Mouse (Mus musculus) hindbrain, embryonic 16.5 days (tissue): ENCODE data around the gene Kazn. TPM values are rescaled to one million over a fixed set of nuclear protein-coding genes. Genes with fewer than 3 reads are reported as not detected.
A peak's percentile ranks its signal among the peaks of the same experiment; 100 is the strongest.

Experiments
- ATAC-seq: fragments of 200-750 bp; cut with Nextera tagmentation; 2 replicates; pipeline ENCODE4 v1.8.0; 2017; ENCODE audit warnings: moderate TSS enrichment, moderate library complexity
- H3K27ac ChIP-seq: fragments of 300-500 bp; sonication (generic); 2 replicates; pipeline ENCODE4 v1.5.1; 2014; ENCODE audit warnings: low read depth, mild to moderate bottlenecking, control low read depth, low read length, moderate library complexity
- H3K27me3 ChIP-seq: fragments of 300-500 bp; sonication (generic); replicated peaks from 2 replicates; pipeline ENCODE4 v1.6.1; 2014; ENCODE audit warnings: low read length; ENCODE audit not compliant: control insufficient read depth, insufficient read depth
- H3K36me3 ChIP-seq: fragments of 300-500 bp; sonication (generic); 2 replicates; pipeline ENCODE4 v1.6.1; 2014; ENCODE audit warnings: mild to moderate bottlenecking, low read length, moderate library complexity, mixed read lengths; ENCODE audit not compliant: control insufficient read depth, insufficient read depth
- H3K4me1 ChIP-seq: fragments of 300-500 bp; sonication (generic); 2 replicates; pipeline ENCODE4 v1.6.1; 2014; ENCODE audit warnings: low read depth, low read length; ENCODE audit not compliant: control insufficient read depth, insufficient read depth
- H3K4me2 ChIP-seq: fragments of 300-500 bp; sonication (generic); 2 replicates; pipeline ENCODE4 v1.6.1; 2014; ENCODE audit warnings: mild to moderate bottlenecking, low read length, control low read depth, moderate library complexity
- H3K4me3 ChIP-seq: fragments of 300-500 bp; sonication (generic); 2 replicates; pipeline ENCODE4 v1.5.1; 2014; ENCODE audit warnings: mild to moderate bottlenecking, low read length, control low read depth, moderate library complexity
- H3K9ac ChIP-seq: fragments of 300-500 bp; sonication (generic); 2 replicates; pipeline ENCODE4 v1.6.1; 2014; ENCODE audit warnings: low read depth, mild to moderate bottlenecking, control low read depth, low read length, moderate library complexity
- H3K9me3 ChIP-seq: fragments of 300-500 bp; sonication (generic); 2 replicates; pipeline ENCODE4 v1.6.1; 2014; ENCODE audit warnings: mild to moderate bottlenecking, low read length, moderate library complexity; ENCODE audit not compliant: control insufficient read depth
- WGBS: fragments of 180-500 bp; shearing (Covaris S2); extraction: QIAGEN DNeasy Blood & Tissue Kit; methylation state at CpG from one replicate; pipeline ENCODE4 v1.1.7; 2014; 5-methylcytosine and 5-hydroxymethylcytosine counted together
- polyA plus RNA-seq: library from polyadenylated mRNA; unstranded; fragments of >200 nt; fragmentation: Nextera tagmentation; extraction: Ambion mirVana; gene quantifications from 2 replicates; pipeline ENCODE4 v1.2.1, GENCODE M21; 2015

Gene Kazn
- polyA plus RNA-seq, 1 experiment from 2014 or later, result 26.4 TPM

GRCm38 (mm10) chr4:142179531-142179930 is 59.7 kb downstream of the Kazn start:
- H3K27me3 ChIP-seq, result no peaks in the 10 kb centered on the region
- H3K4me1 ChIP-seq, result peaks cover 6% of the 10 kb centered on the region
- peak overlapping the region; percentile 54; the same call in 1 of the 2 replicates for H3K27ac ChIP-seq
- no peak overlapping the region for H3K9ac ChIP-seq
- WGBS, result 48% methylated on average over 13 of the region's 13 CpGs
- 0 out of 2 replicates have a peak, but pooled peaks cover 2% of the 10 kb centered on the region for H3K36me3 ChIP-seq
- H3K4me2 ChIP-seq, result no peak overlapping the region
- peaks cover 3% of the 10 kb centered on the region; the same call in 1 of the 2 replicates for H3K9me3 ChIP-seq
- no peak overlapping the region for H3K4me3 ChIP-seq
- ATAC-seq, result peak; percentile 55; the same call in 1 of the 2 replicates

GRCm38 (mm10) chr4:142176732-142177131 is 62.5 kb downstream of the Kazn start:
- Histone ChIP-seq H3K9me3 (peaks cover 3% of the 10 kb centered on the region; the same call in 1 of the 2 replicates), H3K36me3 (0 out of 2 replicates have a peak, but pooled peaks cover 2% of the 10 kb centered on the region), H3K4me3 (no peak overlapping the region), H3K4me1 (peaks cover 13% of the 10 kb centered on the region), H3K27me3 (no peaks in the 10 kb centered on the region), H3K9ac (no peak overlapping the region), H3K27ac (no peak overlapping the region), H3K4me2 (no peak overlapping the region)
- ATAC-seq, result no peak
- WGBS, result 98% methylated on average over 3 of the region's 3 CpGs

- ATAC-seq, result no peak
- H3K27me3 ChIP-seq, result no peaks in the 10 kb centered on the region
- H3K9me3 ChIP-seq, result peaks cover 3% of the 10 kb centered on the region; the same call in 1 of the 2 replicates
- 32% methylated on average over 6 of the region's 6 CpGs for WGBS
- 0 out of 2 replicates have a peak, but pooled peaks cover 2% of the 10 kb centered on the region for H3K36me3 ChIP-seq
- H3K4me2 ChIP-seq, result no peak overlapping the region
- H3K9ac ChIP-seq, result no peak overlapping the region
- peaks cover 8% of the 10 kb centered on the region for H3K4me1 ChIP-seq
- no peak overlapping the region for H3K27ac ChIP-seq
- H3K4me3 ChIP-seq, result no peak overlapping the region
Observed at GRCm38 (mm10) chr4:142173981-142174485, 65.2 kb downstream of the Kazn start.

- Histone ChIP-seq H3K4me2 (no peak overlapping the region), H3K9me3 (peaks cover 3% of the 10 kb centered on the region; the same call in 1 of the 2 replicates), H3K4me3 (no peak overlapping the region), H3K27me3 (no peaks in the 10 kb centered on the region), H3K36me3 (0 out of 2 replicates have a peak, but pooled peaks cover 2% of the 10 kb centered on the region), H3K4me1 (peaks cover 8% of the 10 kb centered on the region), H3K9ac (no peak overlapping the region), H3K27ac (no peak overlapping the region)
- WGBS, result 79% methylated on average over 4 of the region's 4 CpGs
- no peak for ATAC-seq
Observed at GRCm38 (mm10) chr4:142172942-142173341, 66.3 kb downstream of the Kazn start.

GRCm38 (mm10) chr4:142171788-142172497 is 67.3 kb downstream of the Kazn start:
- ATAC-seq, result no peak
- Histone ChIP-seq H3K4me3 (no peak overlapping the region), H3K9ac (no peak overlapping the region), H3K27me3 (no peaks in the 10 kb centered on the region), H3K4me2 (no peak overlapping the region), H3K9me3 (peaks cover 1% of the 10 kb centered on the region; the same call in 1 of the 2 replicates), H3K27ac (no peak overlapping the region), H3K36me3 (0 out of 2 replicates have a peak, but pooled peaks cover 2% of the 10 kb centered on the region), H3K4me1 (peaks cover 8% of the 10 kb centered on the region)
- 82% methylated on average over 7 of the region's 8 CpGs for WGBS

- H3K4me3 ChIP-seq, result no peak overlapping the region
- no peaks in the 10 kb centered on the region for H3K36me3 ChIP-seq
- peaks cover 12% of the 10 kb centered on the region for H3K4me1 ChIP-seq
- WGBS, result 58% methylated on average over 18 of the region's 18 CpGs
- H3K4me2 ChIP-seq, result no peak overlapping the region
- no peaks in the 10 kb centered on the region for H3K27me3 ChIP-seq
- H3K27ac ChIP-seq, result no peak overlapping the region
- no peaks in the 10 kb centered on the region for H3K9me3 ChIP-seq
- no peak overlapping the region for H3K9ac ChIP-seq
- no peak for ATAC-seq
Observed at GRCm38 (mm10) chr4:142170882-142171768, 68.1 kb downstream of the Kazn start.

GRCm38 (mm10) chr4:142169636-142170035 is 69.6 kb downstream of the Kazn start:
- Histone ChIP-seq H3K4me3 (no peak overlapping the region), H3K36me3 (no peaks in the 10 kb centered on the region), H3K4me2 (no peak overlapping the region), H3K4me1 (peaks cover 14% of the 10 kb centered on the region), H3K9ac (no peak overlapping the region), H3K27me3 (no peaks in the 10 kb centered on the region), H3K27ac (no peak overlapping the region), H3K9me3 (no peaks in the 10 kb centered on the region)
- ATAC-seq, result no peak
- 62% methylated on average over 4 of the region's 4 CpGs for WGBS

- H3K9me3 ChIP-seq, result no peaks in the 10 kb centered on the region
- H3K4me1 ChIP-seq, result peaks cover 14% of the 10 kb centered on the region
- H3K27me3 ChIP-seq, result no peaks in the 10 kb centered on the region
- H3K4me2 ChIP-seq, result no peak overlapping the region
- no peak overlapping the region for H3K4me3 ChIP-seq
- 82% methylated on average over 7 of the region's 7 CpGs for WGBS
- H3K27ac ChIP-seq, result no peak overlapping the region
- H3K36me3 ChIP-seq, result no peaks in the 10 kb centered on the region
- no peak for ATAC-seq
- H3K9ac ChIP-seq, result no peak overlapping the region
Observed at GRCm38 (mm10) chr4:142168352-142168751, 70.8 kb downstream of the Kazn start.
